Mouse (Mus musculus): Measurements from ENCODE around the gene Aoc3. TPM values are rescaled to one million over a fixed set of nuclear protein-coding genes. Genes with fewer than 3 reads are reported as not detected.

Aoc3 gene
- total and polyA plus RNA-seq, 2 experiments from 2014 or later = 0.07 to 0.66 TPM

DNA sequence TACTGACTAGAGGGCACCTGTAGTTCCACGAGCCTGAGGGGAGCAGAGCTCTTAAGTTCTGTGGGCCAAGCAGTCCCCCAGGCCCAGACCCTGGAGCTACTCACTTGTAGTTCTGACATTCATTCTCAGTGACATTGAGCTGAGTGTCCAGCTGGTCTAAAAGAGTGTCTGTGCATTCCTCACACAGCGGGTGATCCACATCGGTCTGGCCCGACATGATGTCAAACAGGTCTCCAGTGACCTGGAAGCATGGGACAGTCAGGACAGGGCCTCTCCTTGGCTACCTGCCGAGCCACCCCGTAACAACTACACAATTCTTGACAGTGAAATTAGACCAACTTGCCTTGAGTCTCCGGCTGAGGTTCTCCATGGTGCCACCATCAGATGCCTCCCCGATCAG, 35.2 kb upstream of the Aoc3 start:
- H3K4me3 ChIP-seq (ENCODE audit: low read depth, low read length) = no peak overlapping the region
- no peak for TF ChIP-seq CTCF (IDR thresholded peaks at IDR 0.05)
- H3K27me3 ChIP-seq (ENCODE audit: insufficient read depth, low read length) = no peaks in the 10 kb centered on the region
- H3K4me2 ChIP-seq (ENCODE audit: low read depth, low read length, poor library complexity, severe bottlenecking) = no peak overlapping the region
- no peak overlapping the region for H3K27ac ChIP-seq (ENCODE audit: low read depth, low read length)
- no peaks in the 10 kb centered on the region for H3K9me3 ChIP-seq (ENCODE audit: low read length)
- ATAC-seq (ENCODE audit: low FRiP score) (no peak), DNase-seq (ENCODE audit: low spot score) (no peak)
- H3K9ac ChIP-seq (replicated peaks; ENCODE audit: low read length, poor library complexity, severe bottlenecking) = no peak overlapping the region
- H3K36me3 ChIP-seq (ENCODE audit: insufficient read depth, low read length) = peaks cover 51% of the 10 kb centered on the region
- no peaks in the 10 kb centered on the region for H3K4me1 ChIP-seq (ENCODE audit: insufficient read depth, low read length)
- WGBS = 89% methylated on average over 8 of the region's 8 CpGs

- no peak overlapping the region for H3K27ac ChIP-seq (ENCODE audit: low read depth, low read length)
- WGBS = 71% methylated on average over 7 of the region's 7 CpGs
- no peak overlapping the region for H3K9ac ChIP-seq (replicated peaks; ENCODE audit: low read length, poor library complexity, severe bottlenecking)
- no peaks in the 10 kb centered on the region for H3K27me3 ChIP-seq (ENCODE audit: insufficient read depth, low read length)
- H3K4me1 ChIP-seq (ENCODE audit: insufficient read depth, low read length) = peaks cover 6% of the 10 kb centered on the region; the same call in 1 of the 2 replicates
- TF ChIP-seq CTCF (IDR thresholded peaks at IDR 0.05) = peak; percentile 33
- ATAC-seq (ENCODE audit: low FRiP score) = no peak
- H3K36me3 ChIP-seq (ENCODE audit: insufficient read depth, low read length) = peaks cover 11% of the 10 kb centered on the region; the same call in 1 of the 2 replicates
- peak overlapping the region; percentile 96 for H3K4me2 ChIP-seq (ENCODE audit: low read depth, low read length, poor library complexity, severe bottlenecking)
- H3K4me3 ChIP-seq (ENCODE audit: low read depth, low read length) = peak overlapping the region; percentile 86
- DNase-seq (ENCODE audit: low spot score) = no peak
- H3K9me3 ChIP-seq (ENCODE audit: low read length) = no peaks in the 10 kb centered on the region
Observed at GRCm38 (mm10) chr11:101300881-101301280, 29.5 kb upstream of the Aoc3 start.

DNA sequence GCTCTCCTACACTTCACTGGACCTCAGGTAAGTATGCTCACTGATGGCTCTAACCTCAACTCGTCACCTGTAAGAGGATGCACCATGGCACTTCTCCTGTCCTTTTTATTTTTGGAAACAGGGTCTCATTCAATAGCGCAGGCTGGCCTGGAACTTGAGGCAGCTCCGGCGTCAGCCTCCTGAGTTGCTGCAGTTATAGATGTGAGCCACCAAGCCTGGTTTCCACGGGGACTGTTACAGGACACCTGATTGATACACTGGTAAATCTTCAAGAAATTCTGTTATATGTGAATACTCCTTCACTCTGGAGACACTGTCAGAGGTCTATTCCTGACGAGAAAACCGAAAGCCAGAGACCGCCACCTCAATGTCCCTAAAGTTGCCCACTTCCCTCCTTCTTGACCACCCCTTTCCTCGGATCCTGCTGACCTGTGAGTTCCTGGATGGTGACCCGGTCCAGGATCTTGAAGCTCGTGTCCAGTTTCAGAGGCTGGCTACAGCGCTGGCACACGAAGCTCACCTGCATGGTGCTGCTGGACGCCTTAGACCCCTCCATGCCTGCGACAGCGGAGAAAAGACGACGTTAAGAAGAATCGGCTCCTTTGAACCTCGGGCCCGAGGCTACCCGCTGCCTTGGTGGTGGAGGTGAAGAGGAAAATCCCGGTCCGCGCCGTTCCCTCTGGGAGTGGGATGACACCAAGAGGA, 29.0 kb upstream of the Aoc3 start:
- H3K4me1 ChIP-seq (ENCODE audit: insufficient read depth, low read length) = peaks cover 6% of the 10 kb centered on the region; the same call in 1 of the 2 replicates
- H3K36me3 ChIP-seq (ENCODE audit: insufficient read depth, low read length) = peaks cover 11% of the 10 kb centered on the region; the same call in 1 of the 2 replicates
- TF ChIP-seq CTCF (IDR thresholded peaks at IDR 0.05) = no peak
- peak overlapping the region; percentile 86 for H3K4me3 ChIP-seq (ENCODE audit: low read depth, low read length)
- H3K9me3 ChIP-seq (ENCODE audit: low read length) = no peaks in the 10 kb centered on the region
- H3K27ac ChIP-seq (ENCODE audit: low read depth, low read length) = peak overlapping the region; percentile 55
- 16% methylated on average over 26 of the region's 26 CpGs for WGBS
- peak overlapping the region; percentile 96 for H3K4me2 ChIP-seq (ENCODE audit: low read depth, low read length, poor library complexity, severe bottlenecking)
- peak; percentile 34; the same call in 1 of the 2 replicates for ATAC-seq (ENCODE audit: low FRiP score)
- no peaks in the 10 kb centered on the region for H3K27me3 ChIP-seq (ENCODE audit: insufficient read depth, low read length)
- H3K9ac ChIP-seq (replicated peaks; ENCODE audit: low read length, poor library complexity, severe bottlenecking) = peak overlapping the region; percentile 88
- no peak for DNase-seq (ENCODE audit: low spot score)

DNA sequence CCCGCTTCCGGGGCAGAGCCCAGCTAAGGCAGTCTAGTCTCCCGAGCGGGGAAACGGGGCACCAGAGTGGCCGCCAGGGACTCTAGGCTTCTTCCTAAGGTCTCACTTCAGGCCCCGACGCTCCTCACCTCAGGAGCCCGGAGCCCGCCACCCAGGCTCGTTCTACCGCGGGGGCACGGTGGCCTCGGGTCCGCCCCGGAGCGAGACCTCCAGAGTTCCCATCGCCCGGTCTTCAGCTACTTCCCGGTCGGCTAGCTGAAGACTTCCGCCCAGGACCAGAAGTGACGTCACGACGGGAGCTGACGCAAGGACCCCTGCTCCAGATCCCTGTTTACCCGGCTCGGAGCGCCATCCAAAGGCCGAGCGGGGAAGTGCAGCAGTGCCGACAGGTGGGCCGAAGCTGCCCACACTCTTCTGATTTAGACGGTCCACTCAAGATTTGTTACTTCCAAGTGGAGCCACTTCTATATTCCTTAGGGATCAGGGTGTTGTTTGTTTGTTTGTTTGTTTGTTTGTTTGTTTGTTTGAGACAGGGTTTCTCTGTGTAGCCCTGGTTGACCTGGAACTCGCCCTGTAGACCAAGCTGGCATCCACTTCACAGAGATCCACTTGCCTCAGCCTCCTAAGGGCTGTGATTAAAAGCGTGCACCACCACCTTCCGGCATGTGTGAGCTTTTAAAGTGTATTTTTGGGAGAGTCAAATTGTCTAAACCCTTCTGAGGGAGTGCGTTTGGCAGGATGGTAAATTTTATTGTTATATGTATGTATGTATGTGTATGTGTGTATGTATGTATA, 28.2 kb upstream of the Aoc3 start, which contains the start of gene Becn1:
Gene Becn1, minus strand, starts transcription at position 283 of the 795 bp plus-strand sequence.
- WGBS = 7% methylated on average over 39 of the region's 39 CpGs

GRCm38 (mm10) chr11:101307744-101308143, 22.7 kb upstream of the Aoc3 start:
- ATAC-seq (ENCODE audit: low FRiP score) = no peak
- H3K27ac ChIP-seq (ENCODE audit: low read depth, low read length) = no peak overlapping the region
- WGBS = 35% methylated on average over 5 of the region's 5 CpGs

More for the DNA sequence above, 28.2 kb upstream of the Aoc3 start, which contains the start of gene Becn1:
- H3K4me2 ChIP-seq (ENCODE audit: low read depth, low read length, poor library complexity, severe bottlenecking) = peak within 1 kb of the TSS; percentile 96
- peaks cover 11% of the 10 kb centered on the region; the same call in 1 of the 2 replicates for H3K36me3 ChIP-seq (ENCODE audit: insufficient read depth, low read length)
- peaks cover 6% of the 10 kb centered on the region; the same call in 1 of the 2 replicates for H3K4me1 ChIP-seq (ENCODE audit: insufficient read depth, low read length)
- ATAC-seq (ENCODE audit: low FRiP score) (peak; percentile 92), DNase-seq (ENCODE audit: low spot score) (peak; percentile 97)
- peak within 1 kb of the TSS; percentile 88 for H3K9ac ChIP-seq (replicated peaks; ENCODE audit: low read length, poor library complexity, severe bottlenecking)
- peak within 1 kb of the TSS; percentile 86 for H3K4me3 ChIP-seq (ENCODE audit: low read depth, low read length)
- H3K27me3 ChIP-seq (ENCODE audit: insufficient read depth, low read length) = no peaks in the 10 kb centered on the region
- peak within 1 kb of the TSS; percentile 55 for H3K27ac ChIP-seq (ENCODE audit: low read depth, low read length)
- TF ChIP-seq CTCF (IDR thresholded peaks at IDR 0.05) = peak; percentile 94
- H3K9me3 ChIP-seq (ENCODE audit: low read length) = no peaks in the 10 kb centered on the region

More at GRCm38 (mm10) chr11:101307744-101308143, 22.7 kb upstream of the Aoc3 start:
- H3K4me1 ChIP-seq (ENCODE audit: insufficient read depth, low read length) = no peaks in the 10 kb centered on the region
- H3K9me3 ChIP-seq (ENCODE audit: low read length) = no peaks in the 10 kb centered on the region
- H3K36me3 ChIP-seq (ENCODE audit: insufficient read depth, low read length) = no peaks in the 10 kb centered on the region
- no peak overlapping the region for H3K9ac ChIP-seq (replicated peaks; ENCODE audit: low read length, poor library complexity, severe bottlenecking)
- DNase-seq (ENCODE audit: low spot score) = no peak
- TF ChIP-seq CTCF (IDR thresholded peaks at IDR 0.05) = no peak
- H3K4me2 ChIP-seq (ENCODE audit: low read depth, low read length, poor library complexity, severe bottlenecking) = no peak overlapping the region
- no peak overlapping the region for H3K4me3 ChIP-seq (ENCODE audit: low read depth, low read length)
- H3K27me3 ChIP-seq (ENCODE audit: insufficient read depth, low read length) = no peaks in the 10 kb centered on the region

Data from midbrain, postnatal 0 days (tissue).